ENCODE assay signal across 17 mouse cellular contexts in genomic region chr7:29076977-29077376, GRCm38 (mm10). TPM values are rescaled to one million over a fixed set of nuclear protein-coding genes. Genes with fewer than 3 reads are reported as not detected.
DNase-seq lines count a peak whose midpoint lies in the region; ATAC-seq and TF ChIP-seq lines count a peak whose summit lies in the region.
"Had no signal": no experiment of that assay in that cellular context is flagged by ENCODE, and none has a peak within 500 bp of the region (broad histone marks: within the 10 kb centered on the region; RNA-seq: fewer than 3 reads in every experiment).

No protein-coding gene starts in this region.

- DNase-seq in ZHBTc4 (ENCODE audit: low read depth, low spot score), result peak; percentile 68
- peak; percentile 79 for DNase-seq in layer of hippocampus, adult 9-11 months
- DNase-seq in right cerebral cortex, postnatal 10 days (ENCODE audit: low spot score in 2 of 2), result peak; percentile 75 to 77
- no peak for DNase-seq in cerebellum, adult 9-11 months
- DNase-seq in cerebellum, adult 18-20 months, result no peak
- DNase-seq: cerebellum, adult 11-12 months; heart, adult 11 months; kidney, adult 2 months had no signal

- no peak for TF ChIP-seq CTCF in E14TG2a.4 (conservative IDR thresholded peaks at IDR 0.05; ENCODE audit: low read length)

- H3K27me3 ChIP-seq in E14TG2a.4 (ENCODE audit: insufficient read depth, low read length), result peaks cover 6% of the 10 kb centered on the region; the same call in 1 of the 2 replicates
- H3K27me3 ChIP-seq in kidney, embryonic 16.5 days (ENCODE audit: insufficient read depth, low read length), result peaks cover 11% of the 10 kb centered on the region
- H3K27me3 ChIP-seq: forebrain, embryonic 15.5 days; midbrain, embryonic 15.5 days had no signal

- WGBS in kidney, embryonic 16.5 days, result 77% methylated on average over 9 of the region's 9 CpGs

- peaks cover 24% of the 10 kb centered on the region for H3K36me3 ChIP-seq in E14TG2a.4 (ENCODE audit: insufficient read depth, low read length)
- no peaks in the 10 kb centered on the region for H3K36me3 ChIP-seq in kidney, embryonic 16.5 days (ENCODE audit: insufficient read depth, low read length)
- H3K36me3 ChIP-seq: embryonic facial prominence, embryonic 10.5 days; forebrain, embryonic 15.5 days; heart, embryonic 15.5 days; hindbrain, embryonic 10.5 days; limb, embryonic 13.5 days; midbrain, embryonic 15.5 days had no signal

- 0 out of 2 replicates have a peak overlapping the region, but pooled peaks have one; percentile 7 for H3K4me3 ChIP-seq in E14TG2a.4 (replicated peaks; ENCODE audit: low read length)
- H3K4me3 ChIP-seq in kidney, embryonic 16.5 days (ENCODE audit: low read length), result no peak overlapping the region
- H3K4me3 ChIP-seq: embryonic facial prominence, embryonic 10.5 days; forebrain, embryonic 15.5 days; heart, embryonic 15.5 days; hindbrain, embryonic 10.5 days; limb, embryonic 13.5 days; midbrain, embryonic 15.5 days had no signal

- no peaks in the 10 kb centered on the region for H3K9me3 ChIP-seq in E14TG2a.4 (ENCODE audit: low read length)
- H3K9me3 ChIP-seq in kidney, embryonic 16.5 days (ENCODE audit: low read length), result no peaks in the 10 kb centered on the region
- H3K9me3 ChIP-seq: embryonic facial prominence, embryonic 10.5 days; forebrain, embryonic 15.5 days; heart, embryonic 15.5 days; hindbrain, embryonic 10.5 days; limb, embryonic 13.5 days; midbrain, embryonic 15.5 days had no signal

- H3K4me1 ChIP-seq in E14TG2a.4 (replicated peaks; ENCODE audit: low read depth, low read length), result peaks cover 73% of the 10 kb centered on the region
- H3K4me1 ChIP-seq in kidney, embryonic 16.5 days (ENCODE audit: insufficient read depth, low read length), result no peaks in the 10 kb centered on the region
- H3K4me1 ChIP-seq: heart, embryonic 15.5 days; limb, embryonic 13.5 days had no signal

- H3K4me2 ChIP-seq in kidney, embryonic 16.5 days (replicated peaks; ENCODE audit: low read depth, low read length), result no peak overlapping the region
- H3K4me2 ChIP-seq: forebrain, embryonic 15.5 days; heart, embryonic 15.5 days; limb, embryonic 13.5 days; midbrain, embryonic 15.5 days had no signal

- H3K9ac ChIP-seq in kidney, embryonic 16.5 days (replicated peaks; ENCODE audit: low read length), result no peak overlapping the region
- H3K9ac ChIP-seq: forebrain, embryonic 15.5 days; heart, embryonic 15.5 days; limb, embryonic 13.5 days; liver, embryonic 14.5 days; midbrain, embryonic 15.5 days had no signal

- no peak for ATAC-seq in kidney, embryonic 16.5 days (ENCODE audit: low FRiP score, low TSS enrichment)
- ATAC-seq: forebrain, embryonic 15.5 days; midbrain, embryonic 15.5 days had no signal

- no peak overlapping the region for H3K27ac ChIP-seq in kidney, embryonic 16.5 days (ENCODE audit: low read length)
- H3K27ac ChIP-seq: embryonic facial prominence, embryonic 10.5 days; forebrain, embryonic 15.5 days; heart, embryonic 15.5 days; hindbrain, embryonic 10.5 days; limb, embryonic 13.5 days; liver, embryonic 14.5 days; midbrain, embryonic 15.5 days had no signal

RNA-seq across cellular contexts. Expression of gene Ryr1, which starts 48.0 kb away (rescaled TPM):
- 0.97 and 1.4 TPM in 2 replicates for polyA plus RNA-seq in kidney, embryonic 16.5 days (2015; fragmentation: Nextera tagmentation; extraction: Ambion mirVana)

RNA-seq across cellular contexts. Expression of gene Rasgrp4, which starts 57.7 kb away (rescaled TPM):
- 0.66 and 0.84 TPM in 2 replicates for polyA plus RNA-seq in kidney, embryonic 16.5 days (2015; fragmentation: Nextera tagmentation; extraction: Ambion mirVana)

Comparison
In these comparisons a context has a peak if more than half of its experiments do, and no peak if none do; other contexts are left out.
1. DNase-seq: peak in ZHBTc4 (single experiment), layer of hippocampus, adult 9-11 months (single experiment) and right cerebral cortex, postnatal 10 days (2 of 2); none in cerebellum, adult 9-11 months (single experiment) and cerebellum, adult 18-20 months (0 of 2).